Mouse (Mus musculus): ENCODE results near the gene Ppp1r16b.
A peak's percentile ranks its signal among the peaks of the same experiment; 100 is the strongest.

Ppp1r16b gene

DNA sequence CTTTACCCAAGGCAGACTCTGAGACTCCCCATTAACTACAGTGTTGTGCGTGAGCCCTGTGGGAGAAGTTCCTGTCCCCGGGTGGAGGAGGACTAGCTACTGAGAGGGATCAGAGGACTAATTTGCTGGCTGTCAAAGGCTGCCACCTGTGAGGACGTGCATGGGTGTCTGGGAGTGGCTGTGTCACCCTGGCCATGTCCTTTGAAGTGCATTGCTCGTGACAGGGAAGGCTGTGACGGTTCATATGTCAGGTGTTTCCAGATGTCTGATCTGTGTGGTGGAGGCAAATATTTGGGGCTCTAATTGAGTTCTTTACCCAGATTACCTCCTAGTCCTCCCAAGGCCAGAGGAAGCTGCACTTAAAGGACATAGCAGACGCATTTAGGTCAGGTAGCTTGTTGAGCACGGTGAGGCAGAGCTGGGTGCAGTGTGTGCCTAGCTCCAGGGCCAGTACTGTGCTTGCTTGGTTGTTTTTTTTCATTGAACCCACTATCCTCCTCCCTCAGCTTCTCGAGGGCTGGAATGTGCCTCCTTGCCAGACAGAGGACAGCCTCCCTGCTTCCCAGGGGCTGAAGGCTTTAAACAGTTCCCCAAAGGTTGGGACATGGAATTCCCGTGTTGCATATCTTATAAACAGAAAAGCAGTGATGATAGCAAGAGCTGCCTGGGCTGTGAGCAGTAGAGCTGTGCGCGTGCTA is 106.0 kb downstream of the Ppp1r16b start:
- no peak for DNase-seq

DNA sequence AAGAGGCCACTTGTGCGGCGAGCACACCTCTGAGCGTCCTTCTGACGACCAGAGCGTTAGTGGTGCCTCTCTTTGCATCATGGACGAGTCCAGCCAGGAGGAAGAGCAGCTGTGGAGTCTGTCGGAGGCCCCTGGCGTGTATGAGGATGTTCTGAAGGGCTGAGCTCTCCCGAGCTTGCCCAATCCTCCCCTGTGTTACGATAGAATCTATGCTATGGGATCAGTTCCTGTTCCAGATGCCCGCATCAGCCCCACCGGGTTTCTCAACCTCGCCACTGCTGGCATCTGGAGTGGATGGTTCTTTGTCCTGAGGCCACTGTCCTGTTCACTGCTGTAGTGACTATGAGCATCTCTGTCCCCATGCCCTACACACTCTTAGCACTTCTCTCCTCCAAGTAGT is 107.6 kb downstream of the Ppp1r16b start:
- DNase-seq, result no peak

DNA sequence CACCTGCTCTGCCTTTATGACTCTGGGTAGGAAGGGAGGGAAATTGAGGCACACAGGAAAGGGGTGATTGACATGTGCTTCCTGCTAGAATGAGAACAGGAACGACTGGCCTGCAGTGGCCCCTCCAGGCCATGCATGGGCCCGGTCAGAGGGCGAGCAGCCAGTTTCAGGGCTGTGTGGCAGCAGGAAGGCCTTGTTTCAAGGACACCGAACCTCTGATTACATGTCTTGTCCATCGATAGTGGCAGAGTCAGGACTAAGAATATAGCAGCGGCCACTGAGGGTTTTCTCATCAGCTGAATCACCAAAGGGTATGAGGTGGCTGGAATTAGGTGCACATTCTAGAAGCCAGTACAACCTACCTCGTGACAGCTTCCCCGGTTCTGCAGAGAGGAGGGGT is 109.7 kb downstream of the Ppp1r16b start:
- DNase-seq, result no peak

DNA sequence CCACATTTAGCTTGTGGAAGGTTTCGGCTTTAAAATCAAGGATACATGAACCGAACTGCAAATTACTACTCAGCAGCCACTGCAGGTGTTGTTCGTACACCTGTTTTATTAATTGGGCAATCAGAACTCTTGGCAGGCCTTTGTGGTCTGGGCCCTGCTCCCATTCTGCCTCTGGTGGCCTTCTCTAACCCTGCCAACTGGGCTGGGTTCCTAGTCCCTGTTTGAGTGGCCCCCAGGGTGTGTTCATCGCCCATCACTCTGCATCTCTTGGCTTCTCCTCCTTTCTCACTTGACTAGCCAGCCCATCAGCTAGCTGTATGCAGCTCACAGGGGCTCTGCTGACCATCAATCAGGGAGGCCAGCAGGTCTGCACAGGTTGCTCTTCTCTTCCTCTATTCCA is 111.5 kb downstream of the Ppp1r16b start:
- DNase-seq, result no peak

DNA sequence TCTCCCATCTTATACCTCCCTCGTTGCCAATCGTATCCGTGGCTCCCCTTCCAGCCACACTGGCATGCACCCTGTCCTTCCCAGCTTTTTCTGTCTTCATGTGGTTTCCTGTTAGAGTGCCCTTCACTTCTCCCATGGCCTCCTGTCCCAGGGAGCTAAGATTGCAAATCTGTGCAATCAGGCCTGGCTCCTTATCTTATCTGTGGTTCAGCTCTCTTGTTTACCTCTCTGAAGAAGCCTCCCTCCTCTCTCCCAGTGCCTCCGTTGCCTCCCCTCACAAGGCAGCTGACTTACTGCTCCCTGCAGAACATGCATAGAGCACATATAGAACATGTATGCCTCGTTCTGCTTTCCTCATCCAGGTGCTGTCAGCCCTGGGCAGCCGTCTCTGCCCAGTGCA is 112.3 kb downstream of the Ppp1r16b start:
- DNase-seq, result no peak

DNA sequence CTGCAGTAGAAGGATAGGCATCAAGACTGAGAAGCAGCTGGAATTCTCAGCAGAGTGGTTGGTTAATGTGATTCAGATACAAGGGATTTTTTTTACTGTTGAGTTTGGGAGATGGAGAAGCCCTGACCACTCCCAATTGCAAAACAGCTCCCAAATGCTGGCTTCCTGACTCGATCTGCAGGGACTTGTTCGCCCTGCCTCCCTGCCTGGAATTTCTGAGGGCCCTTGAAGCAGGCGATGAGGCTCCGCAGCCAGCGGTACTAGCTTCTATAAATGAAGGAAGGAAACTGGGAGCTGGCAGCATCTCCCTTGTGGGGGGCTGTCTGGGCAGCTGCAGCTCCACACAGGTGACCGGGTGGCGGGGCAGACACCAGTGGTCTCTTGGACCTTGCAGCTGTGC is 113.2 kb downstream of the Ppp1r16b start:
- no peak for DNase-seq

DNA sequence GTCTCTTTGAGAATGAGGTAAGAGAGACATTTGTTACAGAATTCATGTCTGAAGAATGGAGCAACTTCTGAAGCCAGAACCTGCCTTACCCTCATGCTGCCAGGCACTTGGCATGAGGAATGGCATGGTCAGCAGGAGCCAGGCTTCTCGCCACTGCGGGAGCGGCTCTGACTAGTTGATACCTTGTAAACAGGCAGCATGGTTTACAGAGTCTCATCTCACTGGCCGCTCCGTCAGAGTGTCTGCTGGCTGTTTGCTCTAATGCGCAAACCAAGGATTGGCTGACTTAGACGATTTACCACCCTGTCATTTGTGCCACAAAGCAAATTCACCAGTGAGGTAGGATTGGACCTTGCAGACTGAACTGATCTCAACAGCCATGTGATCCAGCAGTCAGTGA is 115.9 kb downstream of the Ppp1r16b start:
- DNase-seq, result no peak

DNA sequence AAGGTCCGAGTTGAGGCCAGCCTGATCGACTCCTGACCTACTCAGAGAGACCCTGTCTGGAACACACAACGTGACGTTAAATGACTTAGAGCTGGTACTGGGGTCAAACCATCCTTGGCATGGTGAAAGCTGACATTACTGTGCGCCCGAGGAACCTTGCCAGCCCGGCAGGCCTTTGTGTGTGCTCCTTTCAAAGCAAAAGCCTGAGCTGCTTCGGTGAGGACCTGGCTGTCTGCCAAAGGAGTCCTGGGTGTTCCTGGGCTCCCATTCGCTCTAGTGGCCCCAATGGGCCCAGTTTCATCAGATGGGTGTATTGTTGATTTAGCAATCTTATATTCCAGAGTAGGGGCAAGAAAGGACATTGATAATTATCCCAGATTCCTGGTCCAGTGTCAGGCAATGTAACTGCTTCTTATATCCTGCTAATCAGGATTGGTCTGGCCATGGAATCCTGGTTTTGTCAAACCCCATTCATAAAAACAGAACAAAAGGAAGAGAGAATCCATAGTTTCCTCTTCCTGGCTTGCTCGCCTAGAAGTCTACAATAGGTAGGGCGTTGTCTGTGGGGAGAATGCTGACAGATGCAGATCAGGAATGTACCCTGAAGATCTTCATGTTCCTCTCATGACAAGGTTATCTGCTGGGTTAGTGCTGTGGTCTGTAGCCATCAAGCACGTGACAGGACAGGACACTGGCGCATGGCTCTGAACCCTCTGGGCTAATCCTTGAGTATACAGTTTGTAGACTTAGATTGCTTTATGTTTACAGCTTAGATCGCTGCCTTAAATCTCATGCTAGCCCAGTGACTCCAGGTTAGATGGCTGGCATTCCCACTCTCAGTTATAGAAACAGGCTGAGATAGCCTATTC is 122.0 kb downstream of the Ppp1r16b start:
- no peak for DNase-seq

DNA sequence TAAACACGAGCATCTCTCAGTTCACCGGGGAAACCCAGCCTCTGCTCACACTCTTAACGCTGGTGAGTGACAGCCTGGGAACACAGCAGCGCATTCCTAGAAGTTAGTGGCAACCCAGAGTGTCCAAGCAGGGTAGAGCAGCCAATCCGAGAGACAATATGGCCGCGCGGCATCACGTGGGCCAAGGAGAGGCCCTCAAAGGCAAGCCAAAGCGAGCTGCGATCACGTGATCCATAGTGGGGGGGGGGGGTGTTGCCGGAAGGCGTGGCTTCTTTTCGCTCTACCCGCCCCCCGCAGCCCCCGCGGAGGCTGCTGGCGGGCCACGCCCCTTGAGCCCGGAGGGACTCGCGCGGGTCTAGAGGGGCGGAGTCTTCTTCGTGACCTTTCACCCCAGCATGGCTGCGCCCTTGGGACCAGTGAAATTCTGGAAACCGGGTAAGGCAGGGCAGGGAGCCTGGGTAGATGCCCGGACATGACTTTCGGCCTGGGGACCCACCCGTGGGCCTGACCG is 129.4 kb downstream of the Ppp1r16b start, which contains the start of gene Dhx35:
Dhx35 (plus strand) TSS at position 314 of the 511 bp plus-strand sequence.
- peak; percentile 94 for DNase-seq

DNA sequence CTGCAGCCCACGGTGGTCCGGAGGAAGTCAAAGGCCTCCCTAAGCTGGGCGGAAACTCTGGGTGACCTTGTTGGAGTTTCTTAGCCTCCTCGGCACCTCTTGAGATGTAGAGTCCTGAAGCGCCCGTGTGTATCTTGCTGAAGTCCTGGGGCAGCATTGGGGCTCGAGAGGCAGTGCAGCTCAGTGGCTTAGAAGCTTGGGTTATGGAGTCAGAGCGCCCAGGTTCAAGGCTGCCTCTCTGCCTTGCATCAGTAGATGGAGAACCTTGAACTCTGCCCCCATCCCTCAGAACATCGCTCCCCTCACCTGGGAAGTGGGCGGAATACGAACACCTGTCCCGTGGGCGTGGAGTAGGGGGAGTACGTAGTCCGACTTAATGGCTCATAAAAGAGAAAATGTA is 129.8 kb downstream of the Ppp1r16b start:
- no peak for DNase-seq

DNA sequence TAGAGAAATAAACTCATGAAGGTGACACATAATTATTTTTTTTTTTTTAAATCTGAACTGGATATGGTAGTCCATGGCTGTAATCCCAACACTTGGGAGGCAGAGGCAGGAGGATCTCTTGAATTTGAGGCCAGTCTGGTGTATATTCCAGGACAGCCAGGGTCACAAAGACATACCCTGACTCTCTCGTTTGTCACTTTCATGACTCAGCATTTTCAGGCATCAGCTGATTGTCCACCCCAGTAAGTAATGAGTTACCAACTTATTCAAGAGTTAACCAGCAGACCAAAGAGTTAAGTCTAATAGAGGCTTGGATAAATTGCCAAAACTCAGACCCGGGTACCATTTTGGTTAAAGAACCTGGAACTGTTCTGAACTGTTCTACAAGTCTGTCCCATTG is 130.7 kb downstream of the Ppp1r16b start:
- DNase-seq, result no peak

DNA sequence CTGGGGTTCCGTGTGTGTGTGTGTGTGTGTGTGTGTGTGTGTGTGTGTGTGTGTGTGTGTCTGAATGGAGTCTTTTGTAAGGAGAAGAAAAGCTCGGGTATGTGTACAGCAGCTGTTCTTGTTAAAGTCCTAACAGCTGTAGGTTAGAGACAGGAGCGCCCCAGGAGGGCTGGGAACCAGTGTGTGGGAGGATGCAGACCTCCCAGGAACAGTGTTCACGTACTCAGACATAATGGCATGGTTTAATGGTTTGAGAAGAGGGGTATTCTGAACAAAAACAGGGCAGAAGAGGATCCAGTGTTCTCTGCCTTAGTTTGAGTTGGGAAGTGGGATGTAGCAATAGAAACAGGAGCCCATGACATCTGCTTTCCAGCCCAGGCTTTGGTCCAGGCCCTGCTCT is 134.1 kb downstream of the Ppp1r16b start:
- DNase-seq, result no peak

DNA sequence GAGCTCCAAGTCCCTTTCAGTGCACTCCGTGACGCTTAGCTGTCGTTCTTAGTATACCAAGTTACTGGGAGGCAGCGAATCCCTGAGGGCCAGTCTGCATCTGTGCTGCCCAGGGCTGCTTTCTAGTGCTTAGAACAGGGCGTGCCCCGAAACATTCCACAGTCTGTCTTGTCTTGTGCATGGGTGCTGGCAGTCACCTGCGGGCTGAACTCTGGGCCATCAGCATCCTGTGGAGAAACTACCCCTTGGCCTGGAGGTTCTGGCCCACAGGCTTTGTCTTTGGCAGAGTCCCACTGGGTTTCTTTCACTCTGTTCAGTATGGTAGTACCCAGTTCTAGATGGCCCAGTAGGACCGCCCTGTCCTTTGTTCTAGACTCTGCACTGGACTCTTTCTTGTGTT is 135.6 kb downstream of the Ppp1r16b start:
- DNase-seq, result no peak

DNA sequence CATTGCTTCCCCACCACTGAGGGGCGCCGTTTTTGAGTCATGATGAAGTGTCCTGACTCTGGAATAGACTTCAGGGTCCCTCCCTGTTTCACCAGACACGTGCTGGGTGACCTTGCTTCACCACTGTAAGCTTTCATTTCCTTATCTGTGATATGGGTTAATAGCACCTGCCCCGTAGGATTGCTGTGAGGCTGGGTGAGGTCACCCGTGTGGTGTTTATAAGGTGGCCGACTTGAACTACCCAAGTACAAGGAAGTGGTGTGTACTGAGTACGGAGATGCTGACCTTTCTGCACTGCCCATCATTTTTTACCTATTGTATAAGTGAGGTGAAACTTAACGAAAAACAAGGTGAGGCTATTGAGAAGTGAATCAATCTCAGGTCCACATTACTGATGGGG is 138.4 kb downstream of the Ppp1r16b start:
- no peak for DNase-seq

DNA sequence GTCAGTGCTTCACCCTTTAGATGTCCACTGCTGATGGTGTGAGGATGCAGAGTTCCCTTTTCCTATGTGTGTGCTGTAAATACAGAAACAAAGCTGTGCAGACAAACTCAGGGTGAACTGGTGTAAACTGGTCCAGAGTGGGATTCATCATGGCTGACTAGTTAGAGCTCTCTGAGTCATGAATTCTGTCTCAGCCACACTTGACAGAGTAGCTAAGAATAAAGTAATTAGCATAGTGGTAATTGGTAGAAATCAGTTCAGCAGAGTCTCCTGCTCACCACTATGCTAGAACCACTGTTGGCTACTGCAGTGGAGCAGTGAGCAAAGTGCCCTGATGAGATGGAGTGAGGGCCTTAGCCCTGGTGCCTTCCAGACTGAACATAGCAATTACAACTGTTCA is 150.5 kb downstream of the Ppp1r16b start:
- DNase-seq, result no peak

All from kidney, adult 18-20 months (tissue).